Comparison of ENCODE assay signal across 27 mouse cellular contexts in the genomic region with DNA sequence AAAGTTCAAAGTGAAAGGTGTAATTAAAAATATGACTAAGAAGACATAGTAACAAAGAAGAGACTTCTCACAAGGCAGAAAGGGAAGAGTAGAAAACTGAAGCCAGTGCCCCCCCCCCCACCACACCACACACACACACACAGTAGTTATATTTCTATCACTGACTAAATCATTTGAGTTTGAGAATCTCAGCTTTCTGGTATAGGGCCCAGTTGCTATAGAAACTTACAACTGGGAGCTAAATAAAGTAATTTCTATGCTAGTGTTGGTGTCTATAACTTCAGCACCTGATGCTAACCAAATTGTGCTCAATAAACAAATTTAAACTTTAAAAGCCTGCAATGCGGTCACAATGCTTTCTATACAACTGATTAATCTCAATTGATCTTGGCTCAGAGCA.
"Had no signal": no experiment of that assay in that cellular context is flagged by ENCODE, and none has a peak within 500 bp of the region (broad histone marks: within the 10 kb centered on the region; RNA-seq: fewer than 3 reads in every experiment).

No protein-coding gene starts in this region.

- H3K27me3 ChIP-seq: heart, embryonic 12.5 days; hindbrain, embryonic 12.5 days; intestine, embryonic 15.5 days; limb, embryonic 12.5 days; liver, embryonic 13.5 days had no signal

- ATAC-seq: hindbrain, embryonic 16.5 days; inflammation-experienced regulatory T-cells, adult 6 months; intestine, embryonic 15.5 days; intestine, postnatal 0 days had no signal

- H3K9ac ChIP-seq: heart, embryonic 12.5 days; hindbrain, embryonic 12.5 days; hindbrain, embryonic 14.5 days; intestine, embryonic 15.5 days; limb, embryonic 12.5 days; liver, embryonic 13.5 days had no signal

- H3K27ac ChIP-seq: gastrocnemius, adult 2 months; heart, embryonic 10.5 days; hindbrain, embryonic 10.5 days; hindbrain, embryonic 12.5 days; hindbrain, embryonic 14.5 days; intestine, embryonic 15.5 days; layer of hippocampus, adult 2 months; left cerebral cortex, adult 2 months; limb, embryonic 10.5 days; limb, embryonic 12.5 days; liver, embryonic 13.5 days had no signal

- H3K9me3 ChIP-seq: heart, embryonic 10.5 days; heart, embryonic 12.5 days; hindbrain, embryonic 10.5 days; hindbrain, embryonic 12.5 days; intestine, embryonic 15.5 days; limb, embryonic 10.5 days; limb, embryonic 12.5 days; liver, embryonic 13.5 days had no signal

- H3K4me1 ChIP-seq: heart, embryonic 10.5 days; heart, embryonic 12.5 days; hindbrain, embryonic 10.5 days; hindbrain, embryonic 12.5 days; intestine, embryonic 15.5 days; limb, embryonic 10.5 days; limb, embryonic 12.5 days; liver, embryonic 13.5 days had no signal

- H3K4me2 ChIP-seq: heart, embryonic 12.5 days; hindbrain, embryonic 12.5 days; hindbrain, embryonic 14.5 days; intestine, embryonic 15.5 days; limb, embryonic 12.5 days; liver, embryonic 11.5 days; liver, embryonic 13.5 days had no signal

- H3K4me3 ChIP-seq: gastrocnemius, adult 2 months; heart, embryonic 10.5 days; heart, embryonic 12.5 days; hindbrain, embryonic 10.5 days; hindbrain, embryonic 12.5 days; intestine, embryonic 15.5 days; layer of hippocampus, adult 2 months; left cerebral cortex, adult 2 months; limb, embryonic 10.5 days; limb, embryonic 12.5 days; liver, embryonic 13.5 days had no signal

- DNase-seq: gastrocnemius, adult 2 months; gastrocnemius, postnatal 10 days; gastrocnemius, postnatal 25 days; heart, adult 18-20 months; heart, postnatal 10 days; heart, postnatal 4 days; kidney, adult 18-20 months; kidney, adult 8-10 months; kidney, postnatal 10 days; kidney, postnatal 25 days; kidney, postnatal 4 days; liver; liver, embryonic 13.5 days had no signal

- H3K36me3 ChIP-seq: heart, embryonic 10.5 days; heart, embryonic 12.5 days; hindbrain, embryonic 10.5 days; hindbrain, embryonic 12.5 days; intestine, embryonic 15.5 days; limb, embryonic 10.5 days; limb, embryonic 12.5 days; liver, embryonic 13.5 days had no signal
